Mouse (Mus musculus) spleen, postnatal 14 days (tissue): Measurements from ENCODE around the gene Zfp451.

Experiments
- DNase-seq, 2 experiments: peaks; one replicate each; pipeline ENCODE4 v3.0.0; 2021 to 2022; ENCODE audit warnings: low spot score in 2 of 2

Gene Zfp451

GRCm38 (mm10) chr1:33717636-33718035, 96.8 kb downstream of the Zfp451 start:
- no peak for DNase-seq

DNA sequence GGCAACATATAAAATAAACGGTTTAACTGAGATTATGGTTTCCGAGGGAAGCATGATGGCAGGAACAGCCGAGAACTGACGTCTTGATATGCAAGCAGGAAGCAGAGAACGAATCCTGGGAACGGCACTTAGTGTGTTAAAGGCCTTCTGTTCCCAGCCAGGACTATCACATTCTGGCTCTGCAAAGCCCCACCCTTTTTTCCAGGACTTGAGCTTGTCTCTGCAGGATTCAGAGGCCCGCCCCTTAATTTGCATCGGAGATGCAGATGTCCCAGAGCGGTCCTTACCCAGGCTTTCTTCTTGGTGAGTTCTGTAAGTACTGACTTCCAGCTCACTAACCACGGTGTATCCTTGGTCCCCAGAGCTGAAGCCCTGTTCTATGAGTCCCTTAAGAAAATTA, 99.6 kb downstream of the Zfp451 start:
- DNase-seq: no peak

GRCm38 (mm10) chr1:33712026-33712425, 102.4 kb downstream of the Zfp451 start:
- no peak for DNase-seq
